Mouse (Mus musculus) cerebellum, adult 9-10 months (tissue): ENCODE data around the gene Naaladl1.
"Not testable (repeated sequence)": the region's sequence is repeated elsewhere in the genome, so short reads cannot be mapped to it uniquely, and the experiment has no call there.

Experiments used
- DNase-seq: peaks from one replicate; pipeline ENCODE4 v3.0.0; 2022

The Naaladl1 gene

DNA sequence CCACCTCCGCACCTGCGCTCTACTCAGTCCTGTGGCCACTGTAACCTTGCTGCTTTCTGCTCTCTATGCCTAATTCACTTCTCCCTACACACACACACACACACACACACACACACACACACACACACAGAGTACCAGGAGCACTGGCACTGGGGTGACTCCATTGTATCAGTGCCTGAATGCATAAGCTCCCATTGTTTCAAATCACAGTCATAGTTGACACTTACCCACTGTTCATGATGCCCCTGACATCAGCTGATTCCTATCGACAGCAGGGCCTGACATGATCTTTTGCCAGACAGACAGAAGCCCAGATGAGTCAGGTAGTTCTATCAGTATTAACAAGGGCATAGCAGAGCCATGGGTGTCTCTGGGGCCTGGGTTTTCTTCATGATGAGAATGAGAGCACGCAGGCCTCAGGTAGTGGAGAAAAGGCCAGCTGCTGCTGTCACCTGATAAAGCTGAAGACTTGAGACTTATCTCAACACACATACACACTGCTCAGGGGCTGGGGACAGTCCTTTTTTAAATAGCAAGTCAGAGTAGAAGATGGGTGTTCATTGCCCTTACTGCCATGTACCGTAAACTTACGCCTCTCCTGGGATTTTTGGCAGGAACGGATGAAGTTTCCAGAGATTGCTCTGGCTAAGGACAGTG lies 26.7 kb downstream of the Naaladl1 start:
- DNase-seq = no peak

DNA sequence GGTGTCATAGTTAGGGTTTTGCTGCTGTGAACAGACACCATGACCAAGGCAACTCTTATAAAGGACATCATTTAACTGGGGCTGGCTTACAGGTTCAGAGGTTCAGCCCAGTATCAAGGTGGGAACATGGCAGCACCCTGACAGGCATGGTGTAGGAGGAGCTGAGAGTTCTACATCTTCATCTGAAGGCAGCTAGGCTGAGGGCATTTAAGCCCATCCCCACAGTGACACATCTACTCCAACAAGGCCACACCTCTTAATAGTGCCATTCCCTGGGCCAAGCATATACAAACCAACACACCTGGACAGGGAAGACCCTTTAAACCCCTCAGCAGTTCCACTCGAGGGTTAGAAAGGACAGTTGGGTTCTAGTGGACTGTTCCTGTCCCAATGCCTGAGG lies 27.6 kb downstream of the Naaladl1 start:
- not testable (repeated sequence) for DNase-seq

DNA sequence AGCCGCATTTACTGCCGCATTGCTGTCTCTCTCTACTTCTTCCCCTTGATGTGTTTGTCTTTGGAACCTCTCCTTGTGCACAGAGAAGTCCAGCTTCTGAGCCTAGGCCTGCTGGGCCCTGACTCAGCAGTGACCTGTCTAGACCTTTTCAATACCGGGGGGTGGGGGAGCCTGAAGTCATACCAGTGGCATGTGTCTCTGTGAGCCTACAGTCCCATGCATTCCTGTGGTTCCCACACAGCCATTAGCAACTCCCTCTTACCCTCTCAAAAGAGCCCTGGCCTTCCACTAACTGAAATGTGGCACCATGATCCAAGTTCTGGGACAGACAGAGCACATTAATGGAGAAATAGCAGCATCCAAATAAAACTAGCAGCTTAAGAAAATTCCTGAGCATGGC lies 30.8 kb downstream of the Naaladl1 start:
- no peak for DNase-seq

DNA sequence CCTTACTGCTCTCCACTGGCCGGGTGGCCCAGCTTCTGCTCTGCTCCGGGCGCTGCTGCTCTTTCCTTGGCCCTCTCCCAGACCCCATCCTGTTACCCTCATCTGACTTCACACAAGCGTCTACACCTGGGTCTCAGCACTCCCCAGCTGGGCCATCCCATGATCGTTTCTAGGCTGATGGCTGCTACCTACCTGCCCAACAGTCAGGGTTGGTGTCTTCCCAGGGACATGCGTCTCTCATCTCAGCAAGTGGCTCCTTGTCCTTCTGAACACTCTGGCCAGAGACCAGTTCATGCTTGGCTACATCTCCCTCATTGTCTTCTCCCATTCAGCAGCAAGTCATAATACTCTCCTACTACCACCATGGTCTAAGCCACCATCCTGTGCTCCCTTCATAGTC lies 34.1 kb downstream of the Naaladl1 start:
- no peak for DNase-seq

DNA sequence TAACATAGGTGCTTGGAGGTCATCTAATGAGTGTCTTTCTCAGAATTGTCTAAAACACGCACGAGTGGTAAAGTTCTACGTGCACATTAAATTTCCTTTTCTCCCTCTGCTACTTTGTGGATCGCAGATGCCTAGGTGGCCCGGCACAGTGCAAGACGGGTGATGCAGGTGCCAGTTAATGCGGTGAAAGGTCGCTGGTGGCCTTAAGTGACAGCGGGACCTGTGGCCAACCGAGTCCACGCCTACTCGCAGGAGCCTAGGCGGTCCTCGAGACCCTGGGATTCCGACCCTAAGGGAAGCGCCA lies 34.7 kb downstream of the Naaladl1 start:
- DNase-seq = no peak

DNA sequence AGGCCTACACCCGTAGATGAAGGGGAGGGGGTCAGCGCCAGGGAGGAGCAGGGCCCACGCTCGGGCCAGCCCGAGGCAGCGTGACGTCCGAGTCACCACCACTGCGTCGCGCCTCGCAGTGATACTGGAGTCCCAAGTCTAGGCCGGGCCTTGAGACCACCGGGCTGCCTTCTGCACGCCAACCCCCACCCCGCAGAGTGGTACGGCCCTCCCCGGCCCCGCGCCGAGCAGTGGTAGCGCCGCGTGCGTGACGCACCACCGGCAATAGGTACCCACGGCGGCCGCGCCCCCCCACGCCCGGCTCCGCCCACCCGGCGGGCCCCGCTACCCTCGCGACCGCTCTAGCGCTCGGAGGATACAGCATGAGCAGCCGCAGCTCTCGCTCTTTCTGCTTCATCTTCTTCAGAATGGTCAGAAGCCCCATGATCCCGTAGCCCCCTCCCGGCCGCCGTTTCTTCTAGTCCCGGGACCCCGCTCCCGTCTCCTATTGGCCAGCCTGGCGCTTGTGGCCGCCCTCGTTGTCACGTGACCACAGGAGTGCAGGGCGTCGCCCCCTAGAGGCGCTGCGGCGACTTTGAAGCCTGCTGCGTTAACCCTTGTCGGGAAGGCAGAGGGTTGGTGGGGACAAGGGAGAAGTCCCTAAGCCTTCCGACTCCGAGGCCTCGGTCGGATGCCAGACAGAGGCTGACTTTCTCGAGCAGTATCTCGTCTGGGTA lies 35.3 kb downstream of the Naaladl1 start, which contains the start of gene Batf2:
Gene Batf2 (plus strand): TSS at position 306 of the 716 bp plus-strand sequence.
- DNase-seq = peak; percentile 94

DNA sequence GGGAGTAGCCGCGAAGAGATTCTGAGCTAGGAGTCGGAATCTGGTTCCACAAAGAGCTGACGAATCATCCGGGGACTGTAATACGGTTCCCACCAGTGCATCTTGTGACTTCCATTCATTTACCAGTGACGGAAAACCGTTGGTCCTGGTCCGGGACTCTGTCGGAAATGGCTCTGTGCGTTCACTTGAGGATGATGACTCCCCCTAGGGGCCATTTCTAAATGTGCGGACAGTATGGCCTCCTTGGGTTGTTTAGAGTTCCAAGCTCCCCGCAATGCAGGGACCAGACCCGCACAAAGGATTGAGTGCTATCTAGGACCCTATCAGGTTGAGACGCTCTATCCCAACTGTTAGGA lies 35.8 kb downstream of the Naaladl1 start, which contains the start of gene Arl2:
Gene Arl2 (minus strand): TSS at position 155 of the 356 bp plus-strand sequence.
- peak; percentile 93 for DNase-seq

DNA sequence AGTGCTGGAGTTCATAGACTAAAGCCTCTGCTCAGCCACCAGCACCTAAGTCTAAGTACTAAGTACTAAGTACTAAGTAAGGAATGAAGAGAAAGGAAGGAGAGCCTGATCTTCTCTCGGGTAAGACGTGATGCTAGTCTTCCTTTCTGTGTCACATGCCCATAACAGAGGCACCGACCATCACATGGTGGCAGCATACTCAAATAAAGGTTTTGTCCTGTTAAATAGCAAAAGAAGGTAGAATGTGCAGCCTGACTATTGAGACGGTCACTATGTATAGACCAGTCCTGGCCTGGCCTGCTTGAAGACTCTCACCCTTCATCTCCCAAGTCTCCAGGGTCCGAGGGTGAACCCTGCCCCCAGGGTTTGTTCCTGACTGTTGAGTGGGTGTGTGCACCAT lies 39.3 kb downstream of the Naaladl1 start:
- no peak for DNase-seq

DNA sequence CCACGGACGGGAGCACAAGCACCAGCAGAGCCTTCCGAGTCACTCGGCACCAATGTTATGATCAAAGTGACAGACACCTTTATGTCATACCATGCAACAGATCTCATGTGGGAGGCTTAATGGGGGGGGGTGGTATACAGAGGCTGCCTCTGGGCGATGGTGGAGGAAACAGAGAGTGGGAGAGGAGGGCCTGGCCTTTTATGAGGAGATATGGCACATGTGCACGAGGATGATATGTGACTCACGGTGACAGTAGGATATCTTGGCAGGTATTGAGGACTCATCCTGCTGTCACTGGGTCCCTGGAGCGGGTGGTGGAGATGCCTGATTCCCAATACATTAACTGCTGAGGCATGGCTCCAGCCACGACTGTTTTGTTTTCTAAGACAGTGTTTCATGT lies 49.6 kb downstream of the Naaladl1 start:
- DNase-seq = no peak

DNA sequence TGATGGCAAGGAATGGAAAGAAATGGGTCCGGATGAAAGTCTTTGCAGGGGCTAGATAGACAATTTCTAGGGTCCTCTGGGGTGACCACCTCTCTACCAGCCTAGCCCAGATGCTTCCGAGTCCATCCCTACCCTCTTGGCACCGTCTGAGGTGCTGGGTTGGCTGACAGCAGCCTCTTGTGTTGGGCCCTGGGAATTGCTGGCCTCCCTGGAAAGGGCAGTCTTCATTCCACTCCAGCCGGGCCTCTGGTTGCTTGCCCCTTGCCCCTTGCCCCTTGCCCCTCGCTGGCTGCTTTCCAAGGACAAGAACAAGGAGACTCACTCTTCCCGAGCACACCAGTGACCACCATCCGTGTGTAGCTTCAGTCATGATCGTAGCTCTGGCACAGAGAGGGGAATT lies 50.8 kb downstream of the Naaladl1 start:
- DNase-seq = no peak

DNA sequence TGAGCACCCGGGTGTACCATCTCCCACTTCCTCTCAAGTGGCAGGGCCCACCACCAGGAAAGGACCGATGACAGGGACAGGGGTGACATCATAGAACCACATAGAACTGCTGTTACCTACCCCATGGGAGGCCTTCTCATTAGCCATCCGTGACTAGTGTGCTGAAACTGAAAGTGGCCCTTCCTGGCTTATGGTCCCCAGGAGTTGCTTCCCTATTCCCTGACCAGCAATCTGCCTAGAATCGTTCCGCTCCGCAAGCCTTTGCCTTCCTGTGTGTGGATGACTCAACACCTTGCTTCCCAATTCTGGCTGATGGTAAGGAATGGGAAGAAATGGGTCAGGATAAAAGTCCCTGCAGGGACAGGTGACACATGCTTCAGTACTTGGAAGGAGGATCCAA lies 51.6 kb downstream of the Naaladl1 start:
- no peak for DNase-seq

DNA sequence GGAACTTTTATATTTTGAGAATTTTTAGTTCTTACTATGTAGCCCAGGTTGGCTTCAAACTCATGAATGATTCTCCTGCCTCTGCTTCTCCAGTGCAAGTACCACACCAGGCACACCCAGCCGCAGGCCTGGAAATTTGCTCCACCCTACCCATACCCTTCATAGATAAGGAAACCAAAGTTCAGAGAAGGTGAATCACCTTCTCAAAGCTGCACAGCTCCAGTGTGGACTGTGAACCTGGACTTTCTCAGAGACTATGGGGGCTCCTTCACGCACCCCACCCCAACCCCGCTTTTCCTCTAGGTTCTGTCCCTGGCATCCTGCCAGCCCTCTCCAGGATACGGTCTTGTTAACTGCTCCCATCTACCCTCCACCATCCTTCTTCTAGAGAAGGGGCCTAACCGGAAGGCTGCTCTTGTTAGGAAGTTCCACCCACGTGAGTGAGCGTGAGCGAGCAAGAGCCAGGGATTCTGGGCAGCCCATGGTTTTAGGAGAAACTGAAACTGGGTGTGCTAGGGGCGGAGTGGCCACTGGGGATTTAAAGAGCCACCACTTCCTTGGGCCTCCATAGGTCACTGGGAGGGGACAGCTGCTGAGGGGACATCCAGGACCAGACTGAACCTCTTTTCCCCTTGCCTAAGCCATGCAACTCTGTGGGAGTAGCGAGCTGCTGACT lies 58.4 kb downstream of the Naaladl1 start:
- DNase-seq = no peak
